16 mouse cellular contexts compared by ENCODE assay signal in the genomic region with DNA sequence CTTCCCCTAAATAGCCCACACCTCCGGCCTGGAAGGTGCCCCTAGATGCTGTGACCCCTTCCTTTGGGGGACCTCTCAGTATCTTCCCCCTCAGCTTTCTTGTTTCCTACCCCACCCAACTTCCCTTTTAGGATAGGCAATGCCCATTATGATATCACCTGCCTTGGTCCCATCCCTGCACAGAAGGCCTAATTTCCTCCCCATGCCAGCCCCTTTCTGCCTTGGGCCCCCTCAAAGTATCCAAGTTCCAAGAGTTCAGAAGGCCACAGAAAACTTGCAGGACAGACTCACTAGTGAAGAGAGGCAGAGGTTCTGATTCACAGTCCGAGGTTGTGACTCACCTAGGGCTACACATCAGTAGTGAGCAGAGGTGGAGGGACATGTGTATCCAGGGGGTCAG. TPM values are rescaled to one million over a fixed set of nuclear protein-coding genes. Genes with fewer than 3 reads are reported as not detected.
DNase-seq lines count a peak whose midpoint lies in the region; ATAC-seq and TF ChIP-seq lines count a peak whose summit lies in the region.
"Had no signal": no experiment of that assay in that cellular context is flagged by ENCODE, and none has a peak within 500 bp of the region (broad histone marks: within the 10 kb centered on the region; RNA-seq: fewer than 3 reads in every experiment).

A gene (minus strand): TSS at position 101 of the 400 bp plus-strand sequence.

- H3K27ac ChIP-seq in intestine, embryonic 16.5 days (ENCODE audit: low read length) = no peak within 1 kb of the TSS
- H3K27ac ChIP-seq in intestine, embryonic 15.5 days = no peak within 1 kb of the TSS
- H3K27ac ChIP-seq in testis, adult 2 months (ENCODE audit: control insufficient read depth, insufficient read depth, low read depth, low read length) = peak within 1 kb of the TSS; percentile 47; the same call in 1 of the 2 replicates
- H3K27ac ChIP-seq in hindbrain, embryonic 16.5 days (ENCODE audit: low read depth, low read length) = no peak within 1 kb of the TSS
- H3K27ac ChIP-seq: limb, embryonic 13.5 days; liver, embryonic 15.5 days; stomach, postnatal 0 days had no signal

- H3K4me2 ChIP-seq in intestine, embryonic 16.5 days (ENCODE audit: low read depth, low read length) = no peak within 1 kb of the TSS
- no peak within 1 kb of the TSS for H3K4me2 ChIP-seq in intestine, embryonic 15.5 days (replicated peaks)
- no peak within 1 kb of the TSS for H3K4me2 ChIP-seq in hindbrain, embryonic 16.5 days (ENCODE audit: low read length)
- H3K4me2 ChIP-seq: limb, embryonic 13.5 days; liver, embryonic 15.5 days had no signal

- DNase-seq in testis, postnatal 10 days (ENCODE audit: low spot score) = no peak
- DNase-seq in thymus, postnatal 36 days = no peak
- DNase-seq: cerebellum, postnatal 36 days; gastrocnemius, postnatal 10 days; heart, postnatal 10 days; kidney, adult 18-20 months; kidney, postnatal 36 days had no signal

- WGBS in intestine, embryonic 16.5 days = 78% methylated on average over 2 of the region's 2 CpGs
- 92% methylated on average over 2 of the region's 2 CpGs for WGBS in intestine, embryonic 15.5 days
- 89% methylated on average over 2 of the region's 2 CpGs for WGBS in hindbrain, embryonic 16.5 days

- H3K9ac ChIP-seq in intestine, embryonic 16.5 days (ENCODE audit: low read depth, low read length) = peak within 1 kb of the TSS; percentile 22; the same call in 1 of the 2 replicates
- no peak within 1 kb of the TSS for H3K9ac ChIP-seq in intestine, embryonic 15.5 days
- no peak within 1 kb of the TSS for H3K9ac ChIP-seq in hindbrain, embryonic 16.5 days (ENCODE audit: low read depth, low read length)
- H3K9ac ChIP-seq: limb, embryonic 13.5 days; liver, embryonic 15.5 days had no signal

- no peaks in the 10 kb centered on the region for H3K36me3 ChIP-seq in intestine, embryonic 16.5 days (ENCODE audit: control insufficient read depth, insufficient read depth, low read length)
- no peaks in the 10 kb centered on the region for H3K36me3 ChIP-seq in intestine, embryonic 15.5 days
- no peaks in the 10 kb centered on the region for H3K36me3 ChIP-seq in testis, adult 2 months (ENCODE audit: control insufficient read depth, insufficient read depth, low read length)
- peaks cover 10% of the 10 kb centered on the region for H3K36me3 ChIP-seq in hindbrain, embryonic 16.5 days (ENCODE audit: control insufficient read depth, insufficient read depth, low read length)
- H3K36me3 ChIP-seq: limb, embryonic 13.5 days; liver, embryonic 15.5 days had no signal

- no peaks in the 10 kb centered on the region for H3K27me3 ChIP-seq in intestine, embryonic 16.5 days (replicated peaks; ENCODE audit: control insufficient read depth, insufficient read depth, low read length)
- no peaks in the 10 kb centered on the region for H3K27me3 ChIP-seq in intestine, embryonic 15.5 days (replicated peaks)
- H3K27me3 ChIP-seq in testis, adult 2 months (ENCODE audit: control insufficient read depth, insufficient read depth, low read length) = no peaks in the 10 kb centered on the region
- no peaks in the 10 kb centered on the region for H3K27me3 ChIP-seq in hindbrain, embryonic 16.5 days (replicated peaks; ENCODE audit: control insufficient read depth, insufficient read depth, low read length)

- TF ChIP-seq CTCF in testis, adult 2 months (IDR thresholded peaks at IDR 0.05; ENCODE audit: control insufficient read depth, insufficient read depth, insufficient replicate concordance, low read depth, low read length) = no peak

- no peak for TF ChIP-seq POLR2A in testis, adult 2 months (IDR thresholded peaks at IDR 0.05; ENCODE audit: control insufficient read depth, low read depth, low read length)

- no peak for ATAC-seq in intestine, embryonic 16.5 days
- no peak for ATAC-seq in intestine, embryonic 15.5 days
- no peak for ATAC-seq in hindbrain, embryonic 16.5 days
- ATAC-seq in granulocyte monocyte progenitor cell, adult 5-6 weeks (replicated peaks; ENCODE audit: poor library complexity, severe bottlenecking) = no peak

- H3K9me3 ChIP-seq in intestine, embryonic 16.5 days (ENCODE audit: control insufficient read depth, low read length) = no peaks in the 10 kb centered on the region
- no peaks in the 10 kb centered on the region for H3K9me3 ChIP-seq in intestine, embryonic 15.5 days
- H3K9me3 ChIP-seq in hindbrain, embryonic 16.5 days (ENCODE audit: control insufficient read depth, low read length) = no peaks in the 10 kb centered on the region
- H3K9me3 ChIP-seq: limb, embryonic 13.5 days; liver, embryonic 15.5 days had no signal

- H3K4me3 ChIP-seq in intestine, embryonic 16.5 days (ENCODE audit: low read length) = no peak within 1 kb of the TSS
- H3K4me3 ChIP-seq in intestine, embryonic 15.5 days (replicated peaks) = no peak within 1 kb of the TSS
- H3K4me3 ChIP-seq in testis, adult 2 months (ENCODE audit: control insufficient read depth, low read depth, low read length) = peak within 1 kb of the TSS; percentile 80
- no peak within 1 kb of the TSS for H3K4me3 ChIP-seq in hindbrain, embryonic 16.5 days (ENCODE audit: low read length)
- H3K4me3 ChIP-seq: limb, embryonic 13.5 days; liver, embryonic 15.5 days had no signal

- H3K4me1 ChIP-seq in intestine, embryonic 16.5 days (ENCODE audit: control insufficient read depth, insufficient read depth, low read length) = peaks cover 15% of the 10 kb centered on the region; the same call in 1 of the 2 replicates
- peaks cover 6% of the 10 kb centered on the region; the same call in 1 of the 2 replicates for H3K4me1 ChIP-seq in intestine, embryonic 15.5 days (replicated peaks)
- H3K4me1 ChIP-seq in testis, adult 2 months (ENCODE audit: control insufficient read depth, insufficient read depth, low read length) = no peaks in the 10 kb centered on the region
- H3K4me1 ChIP-seq in hindbrain, embryonic 16.5 days (ENCODE audit: control insufficient read depth, insufficient read depth, low read depth, low read length) = peaks cover 8% of the 10 kb centered on the region
- H3K4me1 ChIP-seq: liver, embryonic 15.5 days had no signal

RNA-seq across cellular contexts. Expression of the gene that starts here (rescaled TPM):
- 0.21 TPM in 1 of 2 replicates, not detected in the other for polyA plus RNA-seq in intestine, embryonic 16.5 days (2015; fragmentation: Nextera tagmentation; extraction: Ambion mirVana)
- 0.28 and 0.55 TPM in 2 replicates for polyA plus RNA-seq in intestine, embryonic 15.5 days (2015; fragmentation: Nextera tagmentation; extraction: Ambion mirVana)
- polyA plus RNA-seq in testis, adult 2 months (2012; rRNA removed) = 1,051 and 1,062 TPM in 2 replicates
- 17.9 and 21.7 TPM in 2 replicates for polyA plus RNA-seq in hindbrain, embryonic 16.5 days (2015; fragmentation: Nextera tagmentation; extraction: Ambion mirVana)
- total RNA-seq in granulocyte monocyte progenitor cell, adult 5-6 weeks (2014; fragmentation: Nextera tagmentation) = 1.9 TPM in 1 of 2 replicates, not detected in the other
- not detected in 2 replicates for total RNA-seq in granulocyte monocyte progenitor cell, adult 5-6 weeks (2017)
- total RNA-seq: megakaryocyte progenitor cell, adult 5-6 weeks had no signal
- polyA plus RNA-seq: liver, embryonic 15.5 days had no signal

Comparison
In these comparisons a context has a peak if more than half of its experiments do, and no peak if none do; other contexts are left out.
1. RNA of the gene that starts here (polyA plus RNA-seq): 1,051 to 1,062 TPM in testis, adult 2 months; 17.9 to 21.7 TPM in hindbrain, embryonic 16.5 days, 0.28 to 0.55 TPM in intestine, embryonic 15.5 days and 0.21 TPM in intestine, embryonic 16.5 days; every median in the first group is over 10 times any median in the second.